Comparison of ENCODE assay signal across 19 mouse cellular contexts in the genomic region with DNA sequence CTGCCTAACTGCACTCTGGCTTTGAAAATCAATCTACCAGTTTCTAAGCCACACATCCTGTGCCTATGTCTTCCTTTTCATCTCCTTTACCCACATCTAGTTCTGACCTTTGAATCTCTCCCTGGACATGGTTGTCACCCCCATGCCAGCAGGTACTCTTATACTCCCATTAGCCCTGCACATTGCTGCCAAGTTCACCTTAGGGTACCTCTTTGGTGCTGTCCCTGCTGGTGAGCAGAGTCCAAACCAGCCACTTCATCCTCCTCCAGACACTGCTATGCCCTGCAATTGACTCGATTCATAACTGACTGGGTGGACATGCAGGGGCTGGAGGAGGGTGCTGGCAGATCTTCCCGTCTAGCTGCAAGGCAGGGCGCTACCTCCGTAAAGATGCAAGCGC. TPM values are rescaled to one million over a fixed set of nuclear protein-coding genes. Genes with fewer than 3 reads are reported as not detected.
DNase-seq lines count a peak whose midpoint lies in the region; ATAC-seq and TF ChIP-seq lines count a peak whose summit lies in the region.
"Had no signal": no experiment of that assay in that cellular context is flagged by ENCODE, and none has a peak within 500 bp of the region (broad histone marks: within the 10 kb centered on the region; RNA-seq: fewer than 3 reads in every experiment).

No protein-coding gene starts in this region.

- no peak overlapping the region for H3K9ac ChIP-seq in kidney, embryonic 14.5 days (ENCODE audit: low read depth, low read length)
- H3K9ac ChIP-seq: embryonic facial prominence, embryonic 12.5 days; forebrain, embryonic 15.5 days; hindbrain, embryonic 12.5 days had no signal

- no peaks in the 10 kb centered on the region for H3K27me3 ChIP-seq in kidney, adult 2 months (replicated peaks; ENCODE audit: control insufficient read depth, insufficient read depth, low read length)
- H3K27me3 ChIP-seq in kidney, embryonic 14.5 days (ENCODE audit: control insufficient read depth, insufficient read depth, low read length) = no peaks in the 10 kb centered on the region
- H3K27me3 ChIP-seq: embryonic facial prominence, embryonic 12.5 days; forebrain, embryonic 15.5 days; hindbrain, embryonic 12.5 days; Patski had no signal

- H3K9me3 ChIP-seq in kidney, embryonic 14.5 days (ENCODE audit: control insufficient read depth, low read length) = no peaks in the 10 kb centered on the region
- H3K9me3 ChIP-seq: embryonic facial prominence, embryonic 12.5 days; forebrain, embryonic 15.5 days; heart, embryonic 10.5 days had no signal

- WGBS in kidney, adult 2 months = 72% methylated on average over 5 of the region's 5 CpGs
- 81% methylated on average over 5 of the region's 5 CpGs for WGBS in kidney, embryonic 14.5 days

- no peak for TF ChIP-seq POLR2A in kidney, adult 2 months (IDR thresholded peaks at IDR 0.05; ENCODE audit: low read depth, low read length)

- H3K27ac ChIP-seq in kidney, adult 2 months (ENCODE audit: insufficient read depth, low read depth, low read length) = 0 out of 2 replicates have a peak overlapping the region, but pooled peaks have one; percentile 8
- no peak overlapping the region for H3K27ac ChIP-seq in kidney, embryonic 14.5 days (ENCODE audit: low read depth, low read length)
- H3K27ac ChIP-seq: embryonic facial prominence, embryonic 12.5 days; forebrain, embryonic 15.5 days; heart, embryonic 10.5 days; hindbrain, embryonic 12.5 days had no signal

- no peak for TF ChIP-seq CTCF in kidney, adult 2 months (conservative IDR thresholded peaks at IDR 0.05; ENCODE audit: insufficient read depth, insufficient read length, low read depth, low read length)

- H3K4me3 ChIP-seq in kidney, adult 2 months (ENCODE audit: insufficient read depth, low read depth, low read length) = no peak overlapping the region
- no peak overlapping the region for H3K4me3 ChIP-seq in kidney, embryonic 14.5 days (ENCODE audit: low read length)
- H3K4me3 ChIP-seq: embryonic facial prominence, embryonic 12.5 days; forebrain, embryonic 15.5 days; heart, embryonic 10.5 days; hindbrain, embryonic 12.5 days had no signal

- no peak for ATAC-seq in kidney, embryonic 14.5 days (ENCODE audit: low FRiP score, low TSS enrichment)
- ATAC-seq: activated CD4-positive, CD25-positive, alpha-beta regulatory T cell, adult 4 months; forebrain, embryonic 15.5 days; hindbrain, embryonic 16.5 days; Patski had no signal

- H3K4me2 ChIP-seq in kidney, embryonic 14.5 days (replicated peaks; ENCODE audit: low read depth, low read length) = no peak overlapping the region
- H3K4me2 ChIP-seq: embryonic facial prominence, embryonic 12.5 days; forebrain, embryonic 15.5 days; hindbrain, embryonic 12.5 days had no signal

- peak; percentile 43 for DNase-seq in cerebellum, adult 9-10 months
- no peak for DNase-seq in cerebellum, postnatal 14 days
- peak; percentile 79 for DNase-seq in kidney, adult 2 months
- peak; percentile 62 for DNase-seq in kidney, postnatal 14 days
- DNase-seq in kidney, postnatal 36 days = peak; percentile 59 to 74
- DNase-seq: adrenal gland, postnatal 14 days; cerebellum, postnatal 25 days; gastrocnemius, postnatal 10 days; heart, adult 18-20 months; heart, postnatal 10 days; heart, postnatal 4 days had no signal

- no peaks in the 10 kb centered on the region for H3K36me3 ChIP-seq in kidney, adult 2 months (ENCODE audit: control insufficient read depth, insufficient read depth, low read length)
- H3K36me3 ChIP-seq in kidney, embryonic 14.5 days (ENCODE audit: control insufficient read depth, insufficient read depth, low read length) = no peaks in the 10 kb centered on the region
- H3K36me3 ChIP-seq: embryonic facial prominence, embryonic 12.5 days; heart, embryonic 10.5 days had no signal

- H3K4me1 ChIP-seq in kidney, adult 2 months (ENCODE audit: control insufficient read depth, insufficient read depth, low read length) = peaks cover 5% of the 10 kb centered on the region; the same call in 1 of the 2 replicates
- H3K4me1 ChIP-seq in kidney, embryonic 14.5 days (ENCODE audit: control insufficient read depth, insufficient read depth, low read length) = no peaks in the 10 kb centered on the region
- H3K4me1 ChIP-seq: embryonic facial prominence, embryonic 12.5 days had no signal

RNA-seq across cellular contexts. Expression of gene Mapt, which starts 50.3 kb away (rescaled TPM):
- 49.8 and 53.4 TPM in 2 replicates for polyA plus RNA-seq in kidney, adult 2 months (2012; rRNA removed)
- polyA plus RNA-seq in kidney, embryonic 14.5 days (2014; fragmentation: Nextera tagmentation; extraction: Ambion mirVana) = 4.7 and 5.0 TPM in 2 replicates

Comparison
In these comparisons a context has a peak if more than half of its experiments do, and no peak if none do; other contexts are left out.
1. DNase-seq: peak in cerebellum, adult 9-10 months (single experiment), kidney, adult 2 months (single experiment), kidney, postnatal 14 days (single experiment) and kidney, postnatal 36 days (2 of 2); none in cerebellum, postnatal 14 days (0 of 2).